Mouse (Mus musculus) heart, postnatal 14 days (tissue): ENCODE results near the gene Lmtk3. TPM values are rescaled to one million over a fixed set of nuclear protein-coding genes. Genes with fewer than 3 reads are reported as not detected.

Experiments
- DNase-seq, 2 experiments: peaks; one replicate each; pipeline ENCODE4 v3.0.0; 2021 to 2022
- intact Hi-C: fragments of 180-260 bp; cut with DNase I; formaldehyde crosslinking; loops from one replicate; pipeline ENCODE4 v1.15.1; 2025
- total RNA-seq, 2 experiments: library from RNA; stranded (reverse); gene quantifications; 2 replicates each; pipeline ENCODE4 v1.2.3; 2021

Lmtk3 gene
- total RNA-seq, 2 experiments from 2014 or later = 0.12 TPM; not detected in 1

DNA sequence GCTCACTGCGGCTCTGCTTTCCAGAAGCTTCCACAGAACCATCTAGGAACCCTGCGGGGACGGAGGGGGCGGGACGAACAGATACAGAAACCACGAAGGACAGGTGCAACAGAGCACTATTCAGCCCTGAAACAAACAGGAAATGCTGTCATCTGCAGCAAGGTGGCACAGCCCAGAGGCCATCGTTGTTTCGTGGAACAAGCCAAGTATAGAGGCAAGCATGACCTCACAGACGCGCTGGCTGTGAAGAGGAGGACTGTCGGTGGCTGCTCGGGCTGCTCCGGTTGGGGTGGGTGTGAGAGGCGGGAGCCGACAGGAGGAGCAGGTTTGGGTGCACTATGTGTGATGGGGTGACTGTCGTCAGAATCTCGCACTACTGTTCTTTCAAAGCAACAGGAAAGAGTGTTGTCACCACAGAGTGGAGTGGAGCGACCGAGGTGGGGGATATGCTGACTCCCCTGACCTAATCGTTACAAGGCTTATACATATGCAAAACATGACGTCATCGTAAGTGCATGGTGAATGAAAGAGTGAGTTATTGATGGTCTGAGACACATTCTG lies 4.4 kb upstream of the Lmtk3 start:
- intact Hi-C loops = no loop called here

DNA sequence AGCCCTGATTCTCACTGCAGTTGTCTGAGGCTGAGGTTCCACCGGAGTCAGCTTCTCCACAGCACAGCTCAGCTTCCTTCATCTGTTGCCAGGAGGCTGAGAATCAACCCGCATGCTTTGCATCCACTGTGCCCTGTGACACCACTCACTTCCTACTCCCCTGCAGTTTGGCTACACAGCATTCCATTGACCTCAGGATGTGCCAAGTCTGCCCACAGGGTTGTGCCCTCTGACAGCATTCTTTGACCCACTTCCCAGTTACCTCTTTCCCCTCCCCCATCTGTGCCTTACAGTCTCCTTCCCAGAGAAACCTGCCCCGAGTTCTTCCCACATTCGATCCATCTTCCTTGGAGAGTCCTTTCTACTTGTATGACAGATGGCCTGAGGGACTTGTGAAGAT lies 1.3 kb upstream of the Lmtk3 start:
- intact Hi-C loops = no loop called here
- DNase-seq = no peak

More for the DNA sequence above, 4.4 kb upstream of the Lmtk3 start:
- DNase-seq = no peak

DNA sequence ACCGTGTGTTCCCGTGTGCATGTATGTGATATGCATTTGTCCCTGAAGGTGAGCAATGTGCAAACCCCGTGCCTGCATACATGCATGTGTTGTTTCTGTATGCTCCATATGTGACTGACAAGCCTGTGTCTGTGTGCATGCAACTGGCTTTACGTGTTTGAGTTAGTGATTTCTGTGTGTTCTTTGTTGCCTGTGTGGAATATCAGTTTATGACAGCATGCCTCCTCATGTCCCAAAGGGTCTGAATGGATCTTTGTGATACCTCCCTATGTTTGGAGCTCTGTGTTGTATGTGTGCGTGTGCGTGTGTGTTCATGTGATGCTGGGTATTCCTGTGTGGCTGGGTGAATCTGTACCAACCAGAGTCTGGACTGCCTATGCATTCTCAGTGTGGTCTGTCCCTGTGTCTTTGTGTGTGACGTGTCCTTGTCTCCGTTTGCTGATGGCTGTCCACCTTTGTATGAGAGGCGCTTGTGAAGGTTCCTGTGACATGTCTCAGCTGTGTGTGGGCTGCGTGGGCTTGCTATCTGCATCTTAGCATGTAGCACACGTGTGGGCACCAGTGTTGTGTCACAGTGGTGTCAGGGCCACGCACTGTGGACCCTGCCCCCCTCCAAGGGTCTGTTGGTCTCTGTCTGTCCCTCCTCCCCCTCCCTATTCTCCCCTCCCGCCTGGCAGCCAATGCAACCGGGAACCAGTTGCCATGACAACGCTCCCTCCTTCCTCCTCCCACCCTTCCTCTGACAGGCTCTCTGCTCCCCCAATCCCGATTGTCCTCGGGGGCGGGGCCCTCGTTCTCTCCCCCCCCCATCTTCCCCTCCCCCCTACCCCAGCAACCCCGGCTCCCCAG lies 1.2 kb downstream of the Lmtk3 start, which contains the start of gene Sult2b1:
Sult2b1 (minus strand) TSS at position 146 of the 849 bp plus-strand sequence.
- no peak for DNase-seq
- intact Hi-C loops = no loop called here

DNA sequence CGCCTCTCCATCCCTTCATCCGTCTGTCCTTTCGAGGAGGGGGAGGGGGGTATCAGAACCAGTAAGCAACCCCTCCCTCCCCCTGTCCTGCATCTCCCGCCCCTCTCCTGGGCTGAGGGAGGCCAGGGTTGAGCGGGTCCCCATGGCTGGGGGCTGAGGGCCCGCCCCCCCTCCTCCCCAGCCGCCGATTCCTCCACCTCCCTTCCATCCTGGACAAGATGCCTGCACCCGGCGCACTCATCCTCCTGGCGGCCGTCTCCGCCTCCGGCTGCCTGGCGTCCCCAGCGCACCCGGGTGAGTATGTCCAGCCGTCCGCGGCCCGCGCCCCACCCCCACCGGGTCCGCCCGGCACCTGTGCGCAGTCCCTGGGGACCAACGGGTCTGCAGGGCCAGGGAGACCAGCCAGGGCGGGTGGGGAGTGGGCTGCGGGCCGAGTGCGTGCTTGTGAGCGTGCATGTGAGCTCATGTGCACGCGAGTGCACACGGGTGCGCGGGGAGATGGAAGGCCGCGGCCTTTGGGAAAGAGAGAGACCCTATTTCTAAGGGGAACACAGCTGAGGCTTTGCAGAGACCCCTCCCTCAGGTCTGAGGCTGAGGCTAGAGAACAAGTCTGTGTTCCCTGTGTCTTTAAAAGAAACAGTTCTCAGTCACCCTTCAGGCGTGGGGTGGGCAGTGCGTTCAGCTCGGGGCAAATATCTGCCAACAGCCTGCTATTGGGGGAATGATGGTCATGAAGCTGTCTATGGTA lies 2.0 kb downstream of the Lmtk3 start:
- intact Hi-C loops = no loop called here
- no peak for DNase-seq

DNA sequence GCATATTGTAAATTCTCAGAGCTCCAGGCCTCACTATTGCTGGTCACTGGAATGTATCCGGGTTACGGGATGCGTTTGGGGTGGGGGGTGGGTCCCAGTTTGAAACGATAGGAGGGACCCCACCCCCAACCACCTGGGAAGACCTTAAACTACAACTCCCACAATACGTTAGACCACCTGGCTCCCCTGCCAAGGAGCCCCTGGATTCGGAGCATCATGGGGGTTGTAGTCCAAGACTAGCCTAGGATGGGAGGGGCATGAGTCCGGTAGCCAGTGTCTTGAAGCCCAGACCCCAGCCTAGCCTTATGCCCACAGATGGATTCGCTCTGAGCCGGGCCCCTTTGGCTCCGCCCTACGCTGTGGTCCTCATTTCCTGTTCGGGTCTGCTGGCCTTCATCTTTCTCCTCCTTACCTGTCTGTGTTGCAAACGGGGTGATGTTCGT lies 2.6 kb downstream of the Lmtk3 start:
- no peak for DNase-seq
- intact Hi-C loops = no loop called here

DNA sequence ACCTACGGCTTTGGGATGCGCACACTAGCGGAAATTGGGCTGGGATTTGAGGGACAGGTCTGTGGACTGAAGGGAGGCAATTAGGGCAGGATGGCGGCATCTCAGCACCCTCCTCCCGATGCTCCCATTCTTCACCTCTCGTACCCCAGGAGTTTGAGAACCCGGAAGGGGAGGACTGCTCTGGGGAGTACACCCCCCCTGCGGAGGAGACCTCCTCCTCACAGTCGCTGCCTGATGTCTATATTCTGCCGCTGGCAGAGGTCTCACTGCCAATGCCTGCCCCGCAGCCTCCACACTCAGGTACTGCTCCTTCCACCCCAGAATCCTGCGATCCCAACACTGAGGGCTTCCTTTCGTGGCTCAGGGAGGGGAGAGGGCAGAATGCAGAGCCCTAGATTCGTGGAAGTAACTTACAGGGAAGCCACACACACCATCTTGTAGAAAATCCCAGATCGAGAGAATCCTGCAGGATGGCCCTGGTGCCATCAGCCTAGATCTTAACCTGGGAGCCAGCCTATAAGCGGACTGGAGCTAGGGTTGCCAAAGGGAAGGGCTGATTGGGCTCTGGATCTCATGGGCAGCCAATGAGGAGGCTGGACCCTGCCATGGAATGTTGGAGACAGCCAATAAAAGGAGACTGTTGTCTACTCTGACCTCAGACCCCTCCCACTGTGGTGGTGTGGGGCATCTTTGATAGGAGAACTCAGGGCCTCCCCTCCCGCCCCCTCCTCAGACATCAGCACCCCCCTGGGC lies 3.3 kb downstream of the Lmtk3 start:
- no peak for DNase-seq
- intact Hi-C loops = no loop called here

DNA sequence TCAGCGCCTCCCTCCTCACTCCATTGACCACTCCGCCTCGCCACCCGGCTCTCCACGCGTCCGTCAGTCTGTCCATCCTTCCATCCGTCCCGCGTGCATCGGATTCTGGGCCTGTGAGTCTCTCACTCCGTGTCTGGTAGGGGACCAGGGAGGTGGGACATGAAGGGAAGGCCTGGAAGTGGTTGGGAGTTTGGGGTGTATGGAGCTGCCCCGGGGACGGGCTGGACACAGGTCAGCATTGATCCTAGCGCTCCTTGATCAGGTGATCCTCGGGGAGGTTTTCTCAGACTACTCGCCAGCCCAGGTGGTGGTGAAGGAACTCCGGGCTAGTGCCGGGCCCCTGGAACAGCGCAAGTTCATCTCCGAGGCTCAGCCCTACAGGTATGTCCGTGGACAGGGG lies 4.1 kb downstream of the Lmtk3 start:
- intact Hi-C loops = no loop called here
- no peak for DNase-seq

DNA sequence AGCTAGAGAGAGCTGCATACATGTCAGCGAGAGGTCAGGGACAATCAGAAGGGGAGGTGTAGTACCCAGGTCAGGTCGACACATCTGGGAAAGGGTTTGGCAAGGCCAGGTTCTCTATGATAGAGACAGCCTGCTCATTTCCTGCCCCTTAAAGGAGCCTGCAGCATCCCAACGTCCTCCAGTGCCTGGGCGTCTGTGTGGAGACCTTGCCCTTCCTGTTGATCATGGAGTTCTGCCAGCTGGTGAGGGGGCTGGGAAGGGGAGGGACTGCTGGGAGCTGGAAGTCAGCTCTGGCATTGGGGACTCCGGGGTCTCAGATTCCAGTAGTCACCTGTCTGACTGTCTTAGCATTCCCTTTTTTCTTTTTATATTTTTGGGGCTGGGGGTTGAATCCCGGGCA lies 7.2 kb downstream of the Lmtk3 start:
- no peak for DNase-seq
- intact Hi-C loops = no loop called here

DNA sequence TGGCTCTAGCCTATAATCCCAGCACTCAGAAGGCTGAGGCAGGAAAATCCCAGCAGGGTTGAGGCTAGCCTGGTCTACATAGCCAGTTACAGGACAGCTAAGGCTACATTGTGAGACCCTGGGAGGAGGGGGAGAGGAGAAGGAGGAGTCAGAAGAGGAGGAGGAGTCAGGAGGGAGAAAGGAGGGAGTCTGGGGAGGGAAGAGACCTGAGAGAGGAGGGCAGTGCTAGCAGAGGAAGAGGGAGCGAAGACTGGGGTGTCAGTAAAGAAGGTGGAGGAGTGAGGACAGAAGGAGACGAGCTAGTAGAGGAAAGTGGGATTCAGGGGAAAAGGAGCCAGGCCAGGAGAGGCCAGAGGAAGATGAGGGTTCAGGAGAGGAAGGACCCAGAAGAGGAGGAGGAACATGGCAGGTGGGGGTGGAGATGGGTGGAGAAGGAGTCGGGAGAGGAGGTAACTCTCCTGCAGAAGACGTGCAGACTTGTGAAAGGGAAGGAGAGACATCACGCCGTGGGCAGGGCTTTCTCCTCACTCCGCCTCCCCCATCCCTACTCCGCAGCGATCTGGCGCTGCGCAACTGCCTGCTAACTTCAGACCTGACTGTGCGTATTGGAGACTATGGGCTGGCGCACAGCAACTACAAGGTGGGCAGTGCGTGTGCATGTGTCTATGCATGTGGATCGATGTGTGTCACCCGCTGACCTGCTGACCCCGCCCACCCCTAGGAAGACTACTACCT lies 8.4 kb downstream of the Lmtk3 start:
- intact Hi-C loops = no loop called here
- DNase-seq = no peak

DNA sequence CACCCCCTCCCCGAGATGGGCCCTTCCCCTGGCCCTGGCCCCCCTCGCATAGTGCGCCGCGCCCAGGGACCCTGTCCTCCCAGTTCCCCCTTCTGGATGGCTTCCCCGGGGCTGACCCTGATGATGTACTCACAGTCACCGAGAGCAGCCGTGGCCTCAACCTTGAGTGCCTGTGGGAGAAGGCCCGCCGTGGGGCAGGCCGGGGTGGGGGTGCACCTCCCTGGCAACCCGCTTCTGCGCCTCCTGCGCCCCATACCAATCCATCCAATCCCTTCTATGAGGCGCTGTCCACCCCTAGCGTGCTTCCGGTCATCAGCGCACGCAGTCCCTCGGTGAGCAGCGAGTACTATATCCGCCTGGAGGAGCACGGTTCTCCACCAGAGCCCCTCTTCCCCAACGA lies 9.7 kb downstream of the Lmtk3 start:
- DNase-seq = no peak
- intact Hi-C loops = no loop called here

DNA sequence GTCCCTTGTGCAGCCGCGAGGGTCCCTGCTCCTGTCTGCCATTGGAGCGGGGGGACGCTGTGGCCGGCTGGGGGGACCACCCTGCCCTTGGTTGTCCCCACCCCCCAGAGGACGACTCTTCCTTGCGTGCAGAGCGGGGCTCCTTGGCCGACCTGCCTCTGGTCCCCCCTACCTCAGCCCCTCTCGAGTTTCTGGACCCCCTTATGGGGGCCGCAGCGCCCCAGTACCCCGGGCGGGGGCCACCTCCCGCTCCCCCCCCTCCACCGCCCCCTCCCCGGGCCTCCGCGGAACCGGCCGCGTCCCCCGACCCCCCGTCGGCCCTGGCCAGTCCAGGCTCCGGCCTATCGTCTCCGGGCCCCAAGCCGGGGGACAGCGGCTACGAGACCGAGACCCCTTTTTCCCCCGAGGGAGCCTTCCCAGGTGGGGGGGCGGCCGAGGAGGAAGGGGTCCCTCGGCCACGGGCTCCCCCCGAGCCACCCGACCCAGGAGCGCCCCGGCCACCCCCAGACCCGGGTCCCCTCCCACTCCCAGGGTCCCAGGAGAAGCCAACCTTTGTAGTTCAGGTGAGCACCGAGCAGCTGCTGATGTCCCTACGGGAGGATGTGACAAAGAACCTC lies 10.5 kb downstream of the Lmtk3 start:
- DNase-seq = no peak
- intact Hi-C loops = no loop called here

DNA sequence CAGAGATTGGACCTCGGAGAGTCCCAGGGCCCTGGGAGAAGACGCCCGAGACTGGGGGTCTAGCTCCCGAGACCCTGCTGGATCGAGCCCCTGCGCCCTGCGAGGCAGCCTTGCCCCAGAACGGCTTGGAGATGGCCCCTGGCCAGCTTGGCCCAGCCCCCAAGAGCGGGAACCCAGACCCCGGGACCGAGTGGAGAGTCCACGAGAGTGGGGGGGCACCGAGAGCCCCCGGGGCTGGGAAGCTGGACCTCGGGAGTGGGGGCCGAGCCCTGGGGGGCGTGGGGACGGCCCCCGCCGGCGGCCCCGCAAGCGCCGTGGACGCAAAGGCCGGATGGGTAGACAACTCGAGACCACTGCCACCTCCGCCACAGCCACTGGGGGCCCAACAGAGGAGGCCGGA lies 11.4 kb downstream of the Lmtk3 start:
- intact Hi-C loops = no loop called here

DNA sequence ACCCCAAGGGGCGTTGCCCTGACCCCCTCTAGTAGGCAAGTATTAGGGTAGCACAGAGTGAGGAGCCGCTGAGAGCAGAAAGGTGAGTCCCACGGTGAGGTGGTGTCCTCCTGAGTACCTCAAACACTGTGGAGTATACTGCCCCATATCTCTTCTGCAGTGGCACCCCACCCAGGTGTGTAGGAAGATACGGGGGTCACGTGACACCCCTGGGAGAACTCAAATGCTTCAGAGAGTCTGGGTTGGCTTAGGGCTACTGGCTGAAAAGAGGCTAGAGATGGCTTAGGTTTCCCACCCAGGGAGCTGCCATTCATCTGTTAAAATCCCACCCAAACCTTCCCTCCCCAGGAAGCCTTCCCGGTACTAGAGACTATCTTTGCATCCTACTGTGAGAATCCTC lies 13.4 kb downstream of the Lmtk3 start:
- no peak for DNase-seq
- intact Hi-C loops = no loop called here

More for the DNA sequence above, 11.4 kb downstream of the Lmtk3 start:
- DNase-seq = no peak

DNA sequence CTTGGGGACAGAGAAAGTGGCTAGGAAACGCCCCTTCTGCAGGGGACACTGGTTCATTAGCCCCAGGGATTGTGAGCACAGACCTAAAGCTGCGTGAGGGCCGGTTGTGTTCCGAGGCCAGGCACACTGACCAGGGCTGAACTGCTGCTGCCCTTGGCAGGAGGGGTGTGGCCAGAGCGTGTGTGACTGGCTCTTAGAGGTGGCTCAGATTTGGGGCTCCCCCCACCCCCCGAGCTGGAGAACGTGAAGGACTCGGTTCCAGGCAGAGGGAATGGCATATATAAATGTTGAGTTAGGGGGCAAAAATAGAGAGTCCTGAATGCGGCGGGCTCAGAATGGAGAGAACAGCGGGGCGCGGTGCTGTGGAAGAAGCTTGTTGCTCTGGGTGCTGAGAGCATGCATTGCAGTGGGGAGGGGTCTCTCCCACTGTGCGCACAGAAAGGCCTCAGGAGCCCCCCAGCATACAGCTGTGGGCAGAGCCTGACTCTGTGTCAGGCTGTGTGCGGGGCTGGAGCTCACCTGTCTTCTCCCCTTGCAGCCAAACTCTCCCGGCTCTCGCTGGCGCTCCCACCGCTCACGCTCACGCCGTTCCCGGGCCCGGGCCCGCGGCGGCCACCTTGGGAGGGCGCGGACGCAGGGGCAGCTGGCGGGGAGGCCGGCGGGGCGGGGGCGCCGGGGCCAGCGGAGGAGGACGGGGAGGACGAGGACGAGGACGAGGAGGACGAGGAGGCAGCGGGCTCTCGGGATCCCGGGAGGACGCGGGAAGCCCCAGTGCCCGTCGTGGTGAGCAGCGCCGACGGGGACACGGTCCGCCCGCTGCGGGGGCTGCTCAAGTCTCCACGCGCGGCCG lies 14.3 kb downstream of the Lmtk3 start:
- intact Hi-C loops = no loop called here
- no peak for DNase-seq

DNA sequence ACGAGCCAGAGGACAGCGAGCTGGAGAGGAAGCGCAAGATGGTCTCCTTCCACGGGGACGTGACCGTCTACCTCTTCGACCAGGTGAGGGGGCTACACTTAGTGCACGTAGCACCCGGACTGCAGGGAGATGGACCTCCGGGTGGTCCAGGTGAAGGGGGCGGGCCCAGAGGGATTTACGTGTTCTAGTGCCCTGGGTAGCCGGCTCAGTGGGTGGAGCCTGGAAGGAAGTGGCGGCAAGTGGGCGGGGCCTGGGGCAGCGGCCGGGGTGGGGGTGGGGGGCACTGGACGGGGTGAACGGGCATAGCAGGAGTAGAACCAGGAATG lies 14.9 kb downstream of the Lmtk3 start:
- no peak for DNase-seq
- intact Hi-C loops = no loop called here

DNA sequence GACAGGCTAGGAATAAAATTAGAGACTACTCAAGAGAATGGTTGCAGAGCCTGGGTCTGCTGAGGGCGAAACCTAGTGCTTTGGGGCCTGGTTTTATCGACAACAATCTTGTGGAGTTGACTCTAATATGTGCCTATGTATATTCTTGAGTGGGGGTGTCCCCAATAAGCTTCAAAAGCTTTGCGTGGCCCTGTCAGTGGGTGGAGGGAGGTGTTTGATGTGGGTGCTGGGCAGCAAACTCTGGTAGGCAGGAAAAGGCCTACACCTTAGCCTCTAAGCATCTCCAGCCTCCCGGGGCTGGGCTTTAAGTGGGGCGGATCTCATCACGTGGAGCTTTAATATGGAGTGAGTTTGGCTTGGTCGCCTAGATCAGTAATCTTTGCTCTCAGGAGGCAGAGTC lies 15.4 kb downstream of the Lmtk3 start:
- no peak for DNase-seq
- intact Hi-C loops = no loop called here

DNA sequence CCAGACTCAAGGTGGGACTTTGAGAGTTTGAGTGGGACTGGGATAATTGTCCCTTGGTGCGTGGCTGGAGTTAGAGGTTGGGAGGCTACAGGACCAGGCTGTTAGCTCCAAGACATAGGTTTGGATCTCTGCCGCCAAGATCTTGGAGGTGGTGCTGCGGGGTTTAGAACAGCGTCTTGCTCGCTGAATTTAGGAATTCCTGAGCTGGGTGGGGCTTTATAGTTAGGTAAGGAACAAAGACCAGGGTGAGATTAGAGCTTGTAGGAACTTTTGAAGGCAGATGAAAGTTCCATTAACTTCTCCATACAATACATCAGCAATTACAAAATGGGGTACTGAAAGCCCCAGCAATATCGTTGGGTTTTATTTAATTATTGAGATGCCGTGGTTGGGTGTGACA lies 16.5 kb downstream of the Lmtk3 start:
- no peak for DNase-seq
- intact Hi-C loops = loop anchor here (5.0 kb wide), 1 partner anchor 132 kb away; no protein-coding TSS in a partner anchor

DNA sequence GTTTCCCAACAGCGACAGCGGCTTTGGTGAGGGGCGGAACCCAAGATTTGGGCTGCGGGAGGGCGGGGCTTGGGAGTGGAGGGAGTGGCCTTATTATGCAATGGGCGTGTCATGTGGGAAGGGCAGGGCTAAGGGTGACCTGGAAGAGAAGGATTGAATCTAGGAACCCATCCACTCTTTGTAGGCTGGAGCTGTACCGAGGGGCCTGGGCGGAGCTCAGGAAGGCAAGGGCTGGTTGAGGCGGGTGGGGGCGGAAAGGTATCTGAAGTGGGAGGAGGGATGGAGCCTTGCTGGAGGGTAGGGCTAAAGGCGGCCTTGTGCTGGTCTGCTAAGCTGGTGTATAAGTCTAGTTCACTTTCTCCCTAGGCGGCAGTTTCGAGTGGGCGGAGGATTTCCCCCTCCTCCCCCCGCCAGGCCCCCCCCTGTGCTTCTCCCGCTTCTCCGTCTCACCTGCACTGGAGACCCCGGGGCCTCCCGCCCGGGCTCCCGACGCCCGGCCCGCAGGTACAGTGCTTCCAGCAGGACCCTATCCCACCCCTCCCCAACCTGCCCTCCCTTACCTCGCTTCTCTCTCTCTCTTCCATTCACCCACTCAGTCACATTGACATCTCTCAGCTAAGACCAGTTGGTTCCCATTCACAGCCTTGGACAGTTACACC lies 17.1 kb downstream of the Lmtk3 start:
- intact Hi-C loops = loop anchor here (1.0 to 5.0 kb wide), 2 partner anchors 61 to 132 kb away; no protein-coding TSS in a partner anchor

More for the DNA sequence above, 17.1 kb downstream of the Lmtk3 start:
- DNase-seq = no peak
